Mouse (Mus musculus) adrenal gland, postnatal 4 days (tissue): Measurements from ENCODE around the gene Shank2. TPM values are rescaled to one million over a fixed set of nuclear protein-coding genes. Genes with fewer than 3 reads are reported as not detected.

Experiments
- DNase-seq, 2 experiments: peaks; one replicate each; pipeline ENCODE4 v3.0.0; 2021 to 2022; ENCODE audit warnings: low spot score in 2 of 2, mixed read lengths in 2 of 2
- total RNA-seq, 2 experiments: library from RNA; stranded (reverse); gene quantifications; 2 replicates each; pipeline ENCODE4 v1.2.3; 2021

Shank2 gene
- total RNA-seq, 2 experiments from 2014 or later: 11.1 to 17.7 TPM

- no peak for DNase-seq
Observed at GRCm38 (mm10) chr7:144160066-144160465, 158.3 kb downstream of the Shank2 start.

- no peak for DNase-seq
Observed at GRCm38 (mm10) chr7:144160646-144161249, 159.0 kb downstream of the Shank2 start.

GRCm38 (mm10) chr7:144170272-144170671, 168.5 kb downstream of the Shank2 start:
- no peak for DNase-seq

- DNase-seq: no peak
Observed at GRCm38 (mm10) chr7:144170686-144171085, 169.0 kb downstream of the Shank2 start.

GRCm38 (mm10) chr7:144173869-144174268, 172.1 kb downstream of the Shank2 start:
- no peak for DNase-seq

- no peak for DNase-seq
Observed at GRCm38 (mm10) chr7:144174329-144174728, 172.6 kb downstream of the Shank2 start.

GRCm38 (mm10) chr7:144175025-144175424, 173.3 kb downstream of the Shank2 start:
- DNase-seq: no peak

- DNase-seq: no peak
Observed at GRCm38 (mm10) chr7:144175481-144176233, 173.9 kb downstream of the Shank2 start.

- DNase-seq: no peak
Observed at GRCm38 (mm10) chr7:144176234-144176730, 174.6 kb downstream of the Shank2 start.

- DNase-seq: no peak
Observed at GRCm38 (mm10) chr7:144179436-144179835, 177.7 kb downstream of the Shank2 start.

GRCm38 (mm10) chr7:144180885-144181284, 179.2 kb downstream of the Shank2 start:
- peak in 1 of 2 experiments; percentile 21 for DNase-seq

- peak in 1 of 2 experiments; percentile 14 for DNase-seq
Observed at GRCm38 (mm10) chr7:144187869-144188430, 186.2 kb downstream of the Shank2 start.

- DNase-seq: no peak
Observed at GRCm38 (mm10) chr7:144189446-144189845, 187.7 kb downstream of the Shank2 start.

- DNase-seq: peak in 1 of 2 experiments; percentile 29
Observed at GRCm38 (mm10) chr7:144198491-144198890, 196.8 kb downstream of the Shank2 start.

GRCm38 (mm10) chr7:144202017-144202682, 200.4 kb downstream of the Shank2 start:
- DNase-seq: no peak

- DNase-seq: no peak
Observed at GRCm38 (mm10) chr7:144204290-144204689, 202.6 kb downstream of the Shank2 start.

- DNase-seq: no peak
Observed at GRCm38 (mm10) chr7:144205161-144205560, 203.4 kb downstream of the Shank2 start.

- DNase-seq: no peak
Observed at GRCm38 (mm10) chr7:144205837-144206236, 204.1 kb downstream of the Shank2 start.

- DNase-seq: no peak
Observed at GRCm38 (mm10) chr7:144206254-144206653, 204.5 kb downstream of the Shank2 start.

GRCm38 (mm10) chr7:144207100-144207499, 205.4 kb downstream of the Shank2 start:
- no peak for DNase-seq

- peak; percentile 39 to 69 for DNase-seq
Observed at GRCm38 (mm10) chr7:144207849-144208248, 206.1 kb downstream of the Shank2 start.

- no peak for DNase-seq
Observed at GRCm38 (mm10) chr7:144208628-144209027, 206.9 kb downstream of the Shank2 start.
